Mouse (Mus musculus) CD4-positive helper T cell, adult 2 months (primary cell): Measurements from ENCODE around the gene Tgm2.

Experiments
- DNase-seq: peaks from one replicate; pipeline ENCODE4 v3.0.0-alpha.2; 2012; ENCODE audit warnings: low read depth, missing footprints, low spot score

Gene Tgm2

GRCm38 (mm10) chr2:158141271-158141670 is 5.0 kb downstream of the Tgm2 start:
- no peak for DNase-seq

GRCm38 (mm10) chr2:158140664-158141063 is 5.6 kb downstream of the Tgm2 start:
- DNase-seq = no peak

- DNase-seq = no peak
These were observed 6.6 kb downstream of the Tgm2 start for GRCm38 (mm10) chr2:158139628-158140027.

GRCm38 (mm10) chr2:158138778-158139177 is 7.5 kb downstream of the Tgm2 start:
- no peak for DNase-seq

- DNase-seq = no peak
These were observed 8.5 kb downstream of the Tgm2 start for GRCm38 (mm10) chr2:158137771-158138170.

GRCm38 (mm10) chr2:158136205-158136604 is 10.0 kb downstream of the Tgm2 start:
- no peak for DNase-seq

- peak; percentile 73 for DNase-seq
These were observed 13.2 kb downstream of the Tgm2 start for GRCm38 (mm10) chr2:158133050-158133449.

GRCm38 (mm10) chr2:158132320-158132719 is 13.9 kb downstream of the Tgm2 start:
- no peak for DNase-seq

GRCm38 (mm10) chr2:158131197-158131835 is 14.9 kb downstream of the Tgm2 start:
- no peak for DNase-seq

GRCm38 (mm10) chr2:158130391-158130986 is 15.7 kb downstream of the Tgm2 start:
- DNase-seq = no peak

GRCm38 (mm10) chr2:158129291-158130002 is 16.8 kb downstream of the Tgm2 start:
- no peak for DNase-seq

GRCm38 (mm10) chr2:158128461-158129130 is 17.6 kb downstream of the Tgm2 start:
- DNase-seq = no peak

- DNase-seq = no peak
These were observed 18.4 kb downstream of the Tgm2 start for GRCm38 (mm10) chr2:158127872-158128271.

- DNase-seq = no peak
These were observed 19.0 kb downstream of the Tgm2 start for GRCm38 (mm10) chr2:158127245-158127644.

- DNase-seq = no peak
These were observed 23.4 kb downstream of the Tgm2 start for GRCm38 (mm10) chr2:158122814-158123213.

- DNase-seq = no peak
These were observed 24.4 kb downstream of the Tgm2 start for GRCm38 (mm10) chr2:158121645-158122326.

- DNase-seq = no peak
These were observed 25.4 kb downstream of the Tgm2 start for GRCm38 (mm10) chr2:158120868-158121267.

GRCm38 (mm10) chr2:158120211-158120610 is 26.0 kb downstream of the Tgm2 start:
- DNase-seq = no peak

- no peak for DNase-seq
These were observed 27.1 kb downstream of the Tgm2 start for GRCm38 (mm10) chr2:158119145-158119544.

- no peak for DNase-seq
These were observed 29.6 kb downstream of the Tgm2 start for GRCm38 (mm10) chr2:158116653-158117052.

- no peak for DNase-seq
These were observed 30.3 kb downstream of the Tgm2 start for GRCm38 (mm10) chr2:158115838-158116453.
